Mouse (Mus musculus) ES-Bruce4 (cell line): ENCODE measurements around the gene Arhgap24.

Experiments
- CTCF ChIP-seq: IDR thresholded peaks from one replicate; pipeline ENCODE4 v1.8.1; 2011; ENCODE audit warnings: low read depth, low read length
- EP300 ChIP-seq: IDR thresholded peaks from 2 replicates; pipeline ENCODE4 v1.6.1; 2011; ENCODE audit warnings: low read depth, low read length; ENCODE audit not compliant: insufficient read depth
- POLR2A ChIP-seq: IDR thresholded peaks from one replicate; pipeline ENCODE4 v1.8.1; 2011; ENCODE audit warnings: low read length; ENCODE audit not compliant: insufficient read depth

DNA sequence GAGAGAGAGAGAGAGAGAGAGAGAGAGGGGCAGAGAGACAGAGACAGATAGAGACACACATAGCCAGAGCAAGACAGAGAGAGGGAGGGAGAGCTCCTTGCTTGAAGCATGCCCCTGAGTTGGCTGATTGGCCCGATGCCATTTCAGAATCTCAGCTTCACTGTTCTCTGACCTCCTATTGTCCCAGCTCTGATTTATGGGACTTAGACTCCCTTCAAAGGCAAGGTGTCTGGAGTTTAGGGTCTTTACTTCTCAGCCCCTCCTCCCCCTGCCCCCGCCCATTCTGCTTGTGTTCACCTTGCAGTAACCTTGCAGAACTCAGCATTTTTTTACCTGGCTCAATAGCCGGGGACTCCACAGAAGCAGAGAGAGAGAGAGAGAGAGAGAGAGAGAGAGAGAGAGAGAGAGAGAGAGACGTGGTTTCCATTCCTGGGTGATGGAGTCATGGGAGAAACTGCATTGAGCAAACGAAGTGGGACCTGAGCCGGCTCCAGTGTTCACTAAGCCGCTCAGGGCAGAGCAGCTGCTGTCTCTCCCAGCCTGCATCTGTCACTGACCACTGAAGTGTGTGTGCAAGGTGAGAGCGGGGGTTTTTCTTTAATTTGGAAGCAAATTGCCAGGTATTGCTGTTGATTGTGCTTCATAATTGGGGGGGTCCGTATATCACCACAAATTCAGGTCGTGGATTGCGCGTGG, 287.3 kb downstream of the Arhgap24 start:
- TF ChIP-seq POLR2A: no peak
- no peak for TF ChIP-seq CTCF
- TF ChIP-seq EP300: no peak
